ENCODE assay signal across 8 mouse cellular contexts in the genomic region with DNA sequence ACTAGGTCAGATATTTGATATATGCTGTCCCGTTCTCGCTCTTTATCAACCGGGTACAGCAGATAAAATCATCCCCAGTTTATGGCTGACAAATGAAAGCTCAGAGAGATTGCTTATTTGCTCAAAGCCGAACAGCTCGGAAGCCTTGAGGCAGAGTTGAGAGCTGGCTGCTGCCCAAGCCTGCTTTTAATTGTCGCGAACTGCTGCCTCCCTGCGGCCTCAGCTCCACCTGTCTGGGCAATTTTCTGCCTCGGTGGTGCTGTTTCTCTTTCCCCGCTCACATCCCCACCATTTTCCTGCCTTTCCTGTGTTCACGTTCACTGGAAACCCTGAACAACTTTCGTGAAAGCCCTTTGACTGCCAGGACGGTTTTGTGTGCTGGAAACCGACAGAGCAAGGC. TPM values are rescaled to one million over a fixed set of nuclear protein-coding genes. Genes with fewer than 3 reads are reported as not detected.
A peak's percentile ranks its signal among the peaks of the same experiment; 100 is the strongest.
DNase-seq lines count a peak whose midpoint lies in the region; ATAC-seq and TF ChIP-seq lines count a peak whose summit lies in the region.

No protein-coding gene starts in this region.

- no peak overlapping the region for H3K4me2 ChIP-seq in midbrain, embryonic 14.5 days (ENCODE audit: low read length)
- H3K4me2 ChIP-seq in midbrain, embryonic 16.5 days (ENCODE audit: low read length), result no peak overlapping the region
- no peak overlapping the region for H3K4me2 ChIP-seq in forebrain, embryonic 12.5 days
- H3K4me2 ChIP-seq in midbrain, embryonic 11.5 days, result no peak overlapping the region

- DNase-seq in midbrain, embryonic 14.5 days, result peak; percentile 72
- DNase-seq in brain, embryonic 14.5 days (ENCODE audit: low read depth), result peak; percentile 89
- peak; percentile 72 to 75 for DNase-seq in kidney, postnatal 25 days
- DNase-seq in lung, postnatal 14 days, result peak; percentile 72
- no peak for DNase-seq in midbrain, embryonic 11.5 days (ENCODE audit: low spot score, missing footprints)

- H3K27ac ChIP-seq in midbrain, embryonic 14.5 days (replicated peaks; ENCODE audit: low read depth, low read length), result 0 out of 2 replicates have a peak overlapping the region, but pooled peaks have one; percentile 37
- no peak overlapping the region for H3K27ac ChIP-seq in midbrain, embryonic 16.5 days (ENCODE audit: low read length)
- H3K27ac ChIP-seq in forebrain, embryonic 12.5 days, result 0 out of 2 replicates have a peak overlapping the region, but pooled peaks have one; percentile 61
- no peak overlapping the region for H3K27ac ChIP-seq in midbrain, embryonic 11.5 days (ENCODE audit: low read depth, low read length)

- H3K4me3 ChIP-seq in midbrain, embryonic 14.5 days (replicated peaks; ENCODE audit: low read depth, low read length), result no peak overlapping the region
- H3K4me3 ChIP-seq in midbrain, embryonic 16.5 days (ENCODE audit: low read depth, low read length), result no peak overlapping the region
- H3K4me3 ChIP-seq in forebrain, embryonic 12.5 days (replicated peaks), result no peak overlapping the region
- H3K4me3 ChIP-seq in midbrain, embryonic 11.5 days (ENCODE audit: low read depth, low read length), result no peak overlapping the region

- H3K9ac ChIP-seq in midbrain, embryonic 14.5 days (replicated peaks; ENCODE audit: low read length), result no peak overlapping the region
- no peak overlapping the region for H3K9ac ChIP-seq in midbrain, embryonic 16.5 days (ENCODE audit: low read depth, low read length)
- H3K9ac ChIP-seq in forebrain, embryonic 12.5 days, result 0 out of 2 replicates have a peak overlapping the region, but pooled peaks have one; percentile 29
- H3K9ac ChIP-seq in midbrain, embryonic 11.5 days (ENCODE audit: low read length), result no peak overlapping the region

- no peaks in the 10 kb centered on the region; the same call in 1 of the 2 replicates for H3K36me3 ChIP-seq in midbrain, embryonic 14.5 days (ENCODE audit: control insufficient read depth, insufficient read depth, low read length)
- H3K36me3 ChIP-seq in midbrain, embryonic 16.5 days (ENCODE audit: control insufficient read depth, insufficient read depth, low read length), result peaks cover 2% of the 10 kb centered on the region; the same call in 1 of the 2 replicates
- no peaks in the 10 kb centered on the region for H3K36me3 ChIP-seq in forebrain, embryonic 12.5 days (replicated peaks)
- H3K36me3 ChIP-seq in midbrain, embryonic 11.5 days (ENCODE audit: control insufficient read depth, insufficient read depth, low read length), result no peaks in the 10 kb centered on the region

- H3K27me3 ChIP-seq in midbrain, embryonic 14.5 days (ENCODE audit: control insufficient read depth, insufficient read depth, low read length), result no peaks in the 10 kb centered on the region
- H3K27me3 ChIP-seq in midbrain, embryonic 16.5 days (ENCODE audit: control insufficient read depth, insufficient read depth, low read depth, low read length), result no peaks in the 10 kb centered on the region
- H3K27me3 ChIP-seq in forebrain, embryonic 12.5 days, result no peaks in the 10 kb centered on the region
- H3K27me3 ChIP-seq in midbrain, embryonic 11.5 days (ENCODE audit: control insufficient read depth, insufficient read depth, low read length), result no peaks in the 10 kb centered on the region

- TF ChIP-seq CTCF in brain, embryonic 14.5 days (IDR thresholded peaks at IDR 0.05; ENCODE audit: borderline replicate concordance, extremely low read depth, insufficient read depth, insufficient read length), result peak; percentile 44; the same call in 1 of the 2 replicates

- peaks cover 13% of the 10 kb centered on the region for H3K4me1 ChIP-seq in midbrain, embryonic 14.5 days (ENCODE audit: control insufficient read depth, insufficient read depth, low read length)
- peaks cover 12% of the 10 kb centered on the region; the same call in 1 of the 2 replicates for H3K4me1 ChIP-seq in midbrain, embryonic 16.5 days (ENCODE audit: control insufficient read depth, insufficient read depth, low read length)
- peaks cover 20% of the 10 kb centered on the region for H3K4me1 ChIP-seq in forebrain, embryonic 12.5 days
- H3K4me1 ChIP-seq in midbrain, embryonic 11.5 days (ENCODE audit: control insufficient read depth, insufficient read depth, low read length), result peaks cover 5% of the 10 kb centered on the region; the same call in 1 of the 2 replicates

- no peak for ATAC-seq in midbrain, embryonic 14.5 days (ENCODE audit: low FRiP score, low TSS enrichment)
- no peak for ATAC-seq in midbrain, embryonic 16.5 days
- no peak for ATAC-seq in forebrain, embryonic 12.5 days (ENCODE audit: low FRiP score)
- ATAC-seq in inflammation-experienced regulatory T-cells, adult 6 months, result no peak
- ATAC-seq in midbrain, embryonic 11.5 days (ENCODE audit: low FRiP score), result no peak

- no peak for TF ChIP-seq POLR2A in brain, embryonic 14.5 days (IDR thresholded peaks at IDR 0.05; ENCODE audit: borderline replicate concordance, extremely low read depth, insufficient read depth, insufficient read length, poor library complexity, severe bottlenecking)

- H3K9me3 ChIP-seq in midbrain, embryonic 14.5 days (ENCODE audit: control insufficient read depth, low read length), result no peaks in the 10 kb centered on the region
- H3K9me3 ChIP-seq in midbrain, embryonic 16.5 days (replicated peaks; ENCODE audit: control insufficient read depth, low read length, poor library complexity, severe bottlenecking), result no peaks in the 10 kb centered on the region
- H3K9me3 ChIP-seq in forebrain, embryonic 12.5 days, result no peaks in the 10 kb centered on the region
- no peaks in the 10 kb centered on the region for H3K9me3 ChIP-seq in midbrain, embryonic 11.5 days (ENCODE audit: control insufficient read depth, low read length)

- 27% methylated on average over 14 of the region's 14 CpGs for WGBS in midbrain, embryonic 14.5 days
- WGBS in midbrain, embryonic 16.5 days, result 26% methylated on average over 14 of the region's 14 CpGs
- WGBS in forebrain, embryonic 12.5 days, result 33% methylated on average over 14 of the region's 14 CpGs
- 43% methylated on average over 14 of the region's 14 CpGs for WGBS in midbrain, embryonic 11.5 days

RNA-seq across cellular contexts. Expression of a gene that starts 39.8 kb away (rescaled TPM):
- polyA plus RNA-seq in midbrain, embryonic 14.5 days (2014; fragmentation: Nextera tagmentation; extraction: Ambion mirVana), result 20.9 and 26.1 TPM in 2 replicates
- 18.5 and 19.4 TPM in 2 replicates for polyA plus RNA-seq in midbrain, embryonic 16.5 days (2015; fragmentation: Nextera tagmentation; extraction: Ambion mirVana)
- polyA plus RNA-seq in brain, embryonic 14.5 days (2012; rRNA removed), result 65.2 and 99.5 TPM in 2 replicates
- 4.1 and 4.4 TPM in 2 replicates for polyA plus RNA-seq in forebrain, embryonic 12.5 days (2016; fragmentation: Nextera tagmentation; extraction: Ambion mirVana)
- under 1 TPM in 2 of 3 experiments, not detected in 1; 0.07 to 0.09 TPM for polyA plus RNA-seq in inflammation-experienced regulatory T-cells, adult 6 months (2017; shearing (Covaris generic))
- 3.1 and 3.9 TPM in 2 replicates for polyA plus RNA-seq in midbrain, embryonic 11.5 days (2014; fragmentation: Nextera tagmentation; extraction: Ambion mirVana)

Comparison
In these comparisons a context has a peak if more than half of its experiments do, and no peak if none do; other contexts are left out.
1. H3K27ac ChIP-seq: peak in midbrain, embryonic 14.5 days (single experiment) and forebrain, embryonic 12.5 days (single experiment); none in midbrain, embryonic 16.5 days (single experiment) and midbrain, embryonic 11.5 days (single experiment).